Mouse (Mus musculus) fat pad, adult 2 months (tissue): ENCODE measurements around the gene Nat8f6.
"Not testable (repeated sequence)": the region's sequence is repeated elsewhere in the genome, so short reads cannot be mapped to it uniquely, and the experiment has no call there.

ENCODE experiments used
- DNase-seq: peaks from one replicate; pipeline ENCODE4 v3.0.0-alpha.2; 2011; ENCODE audit warnings: low read depth, low spot score; ENCODE audit errors: extremely low read depth

Gene Nat8f6

GRCm38 (mm10) chr6:85836827-85837226 is 16.1 kb upstream of the Nat8f6 start:
- not testable (repeated sequence) for DNase-seq

GRCm38 (mm10) chr6:85836098-85836497 is 15.3 kb upstream of the Nat8f6 start:
- not testable (repeated sequence) for DNase-seq

- DNase-seq, result not testable (repeated sequence)
Observed at GRCm38 (mm10) chr6:85835104-85835503, 14.3 kb upstream of the Nat8f6 start.

GRCm38 (mm10) chr6:85834504-85835100 is 13.8 kb upstream of the Nat8f6 start:
- not testable (repeated sequence) for DNase-seq

- DNase-seq, result no peak
Observed at GRCm38 (mm10) chr6:85831796-85832321, 11.1 kb upstream of the Nat8f6 start, which contains the start of gene Nat8. Nat8 (minus strand) TSS chr6:85832082.

GRCm38 (mm10) chr6:85829462-85829861 is 8.7 kb upstream of the Nat8f6 start:
- no peak for DNase-seq

- DNase-seq, result no peak
Observed at GRCm38 (mm10) chr6:85825886-85826285, 5.1 kb upstream of the Nat8f6 start.

- no peak for DNase-seq
Observed at GRCm38 (mm10) chr6:85823382-85824090, 2.8 kb upstream of the Nat8f6 start.

- no peak for DNase-seq
Observed at GRCm38 (mm10) chr6:85822286-85822685, 1.5 kb upstream of the Nat8f6 start.

- DNase-seq, result no peak
Observed at GRCm38 (mm10) chr6:85818338-85818737, 2.4 kb downstream of the Nat8f6 start.

- no peak for DNase-seq
Observed at GRCm38 (mm10) chr6:85813339-85813738, 7.4 kb downstream of the Nat8f6 start.

- not testable (repeated sequence) for DNase-seq
Observed at GRCm38 (mm10) chr6:85810942-85811537, 9.7 kb downstream of the Nat8f6 start.

- DNase-seq, result not testable (repeated sequence)
Observed at GRCm38 (mm10) chr6:85810514-85810913, 10.2 kb downstream of the Nat8f6 start.

GRCm38 (mm10) chr6:85809784-85810183 is 11.0 kb downstream of the Nat8f6 start:
- DNase-seq, result not testable (repeated sequence)

GRCm38 (mm10) chr6:85803180-85803579 is 17.6 kb downstream of the Nat8f6 start:
- not testable (repeated sequence) for DNase-seq

- not testable (repeated sequence) for DNase-seq
Observed at GRCm38 (mm10) chr6:85765532-85765931, 55.2 kb downstream of the Nat8f6 start, which contains the start of gene Nat8f3. Nat8f3 (minus strand) TSS chr6:85765754.

GRCm38 (mm10) chr6:85763127-85764070 is 57.4 kb downstream of the Nat8f6 start:
- DNase-seq, result not testable (repeated sequence)

GRCm38 (mm10) chr6:85762678-85763077 is 58.1 kb downstream of the Nat8f6 start:
- not testable (repeated sequence) for DNase-seq
